Mouse (Mus musculus) G1E (cell line): ENCODE results near the gene Dgkz.

Experiments used
- CTCF ChIP-seq: IDR thresholded peaks from 2 replicates; pipeline ENCODE4 v1.5.1; 2012; ENCODE audit warnings: low read depth, low read length, inconsistent platforms, mixed read lengths
- GATA1 ChIP-seq: IDR thresholded peaks from 2 replicates; pipeline ENCODE4 v1.6.1; 2012; ENCODE audit warnings: borderline replicate concordance, low read length, inconsistent platforms, mixed read lengths
- TAL1 ChIP-seq: conservative IDR thresholded peaks from 2 replicates; pipeline ENCODE4 v1.6.1; 2012; ENCODE audit warnings: low read depth, low read length, inconsistent platforms, mixed read lengths

DNA sequence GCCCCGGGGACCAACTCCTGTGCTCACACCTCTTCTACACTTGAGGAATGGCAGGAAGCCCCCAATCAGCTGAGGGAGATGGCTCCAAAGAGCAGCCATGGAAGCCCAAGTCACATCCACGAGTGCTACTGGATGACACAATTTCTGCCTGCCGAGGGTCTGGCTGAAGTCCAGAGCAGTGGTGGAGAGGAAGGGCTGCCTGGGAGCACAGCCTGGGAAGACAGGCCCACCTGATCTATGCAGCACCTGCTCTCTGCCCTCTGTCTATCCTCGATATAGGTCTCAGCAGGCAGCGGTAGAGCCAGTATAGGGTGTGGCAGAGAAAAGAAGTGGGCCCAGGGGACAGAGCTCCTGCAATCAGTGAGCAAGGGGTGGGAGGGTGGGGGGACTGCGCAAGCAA is 28.8 kb downstream of the Dgkz start:
- TF ChIP-seq CTCF (no peak), TAL1 (no peak), GATA1 (no peak)
